Mouse (Mus musculus) liver, embryonic 12.5 days (tissue): Measurements from ENCODE around the gene Polh. TPM values are rescaled to one million over a fixed set of nuclear protein-coding genes. Genes with fewer than 3 reads are reported as not detected.

Experiments
- ATAC-seq: fragments of 200-750 bp; cut with Nextera tagmentation; 2 replicates; pipeline ENCODE4 v1.8.0; 2017; ENCODE audit warnings: moderate number of reproducible peaks, mild to moderate bottlenecking, moderate library complexity
- H3K27ac ChIP-seq: fragments of 300-500 bp; sonication (generic); 2 replicates; pipeline ENCODE4 v1.5.1; 2016; ENCODE audit warnings: mild to moderate bottlenecking
- H3K27me3 ChIP-seq: fragments of 300-500 bp; sonication (generic); replicated peaks from 2 replicates; pipeline ENCODE4 v1.6.1; 2016; ENCODE audit warnings: mild to moderate bottlenecking, moderate library complexity
- H3K36me3 ChIP-seq: fragments of 300-500 bp; sonication (generic); 2 replicates; pipeline ENCODE4 v1.6.1; 2016; ENCODE audit warnings: mild to moderate bottlenecking, moderate library complexity
- H3K4me1 ChIP-seq: fragments of 300-500 bp; sonication (generic); 2 replicates; pipeline ENCODE4 v1.6.1; 2016
- H3K4me2 ChIP-seq: fragments of 300-500 bp; sonication (generic); 2 replicates; pipeline ENCODE4 v1.6.1; 2016; ENCODE audit warnings: mild to moderate bottlenecking, moderate library complexity
- H3K4me3 ChIP-seq: fragments of 300-500 bp; sonication (generic); 2 replicates; pipeline ENCODE4 v1.5.1; 2016; ENCODE audit warnings: mild to moderate bottlenecking, moderate library complexity
- H3K9ac ChIP-seq: fragments of 300-500 bp; sonication (generic); 2 replicates; pipeline ENCODE4 v1.6.1; 2016; ENCODE audit warnings: mild to moderate bottlenecking, moderate library complexity
- H3K9me3 ChIP-seq: fragments of 300-500 bp; sonication (generic); replicated peaks from 2 replicates; pipeline ENCODE4 v1.6.1; 2016; ENCODE audit warnings: mild to moderate bottlenecking, moderate library complexity
- WGBS: fragments of 180-500 bp; shearing (Covaris S2); methylation state at CpG from one replicate; pipeline ENCODE4 v1.1.7; 2016; ENCODE audit not compliant: insufficient replicate concordance; 5-methylcytosine and 5-hydroxymethylcytosine counted together
- polyA plus RNA-seq: library from polyadenylated mRNA; unstranded; fragments of >200 nt; fragmentation: Nextera tagmentation; extraction: Ambion mirVana; gene quantifications from 2 replicates; pipeline ENCODE4 v1.2.1, GENCODE M21; 2016

The Polh gene
- polyA plus RNA-seq, 1 experiment from 2014 or later: 25.0 TPM

DNA sequence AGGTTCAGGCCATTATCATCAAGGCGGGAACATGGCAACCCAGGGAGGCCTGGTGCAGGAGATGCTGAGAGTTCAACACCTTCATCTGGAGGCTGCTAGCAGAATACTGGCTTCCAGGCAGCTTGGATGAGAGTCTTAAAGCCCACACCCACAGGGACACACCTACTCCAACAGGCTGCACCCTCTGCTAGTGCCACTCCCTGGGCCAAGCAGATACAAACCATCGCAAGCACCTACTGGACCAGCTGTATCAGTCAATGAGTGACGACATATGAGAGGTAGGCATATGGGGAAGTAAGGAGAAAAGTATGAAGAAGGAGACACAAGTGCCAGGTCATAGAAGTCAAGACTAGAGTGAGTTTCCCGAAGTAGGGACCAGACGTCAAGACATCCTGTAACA, 45.8 kb downstream of the Polh start:
- H3K4me3 ChIP-seq: peak overlapping the region; percentile 34
- H3K4me2 ChIP-seq: peak overlapping the region; percentile 64
- H3K9me3 ChIP-seq: no peaks in the 10 kb centered on the region
- no peaks in the 10 kb centered on the region for H3K27me3 ChIP-seq
- peak; percentile 71 for ATAC-seq
- H3K4me1 ChIP-seq: peaks cover 69% of the 10 kb centered on the region
- H3K36me3 ChIP-seq: peaks cover 10% of the 10 kb centered on the region
- H3K9ac ChIP-seq: peak overlapping the region; percentile 60
- 52% methylated on average over 5 of the region's 5 CpGs for WGBS
- H3K27ac ChIP-seq: peak overlapping the region; percentile 95

GRCm38 (mm10) chr17:46154336-46154735, 48.1 kb downstream of the Polh start:
- no peak for ATAC-seq
- peak overlapping the region; percentile 86 for H3K27ac ChIP-seq
- no peaks in the 10 kb centered on the region for H3K27me3 ChIP-seq
- H3K9me3 ChIP-seq: no peaks in the 10 kb centered on the region
- peaks cover 74% of the 10 kb centered on the region for H3K4me1 ChIP-seq
- H3K4me3 ChIP-seq: no peak overlapping the region
- no peak overlapping the region for H3K4me2 ChIP-seq
- 73% methylated on average over 3 of the region's 3 CpGs for WGBS
- no peak overlapping the region for H3K9ac ChIP-seq
- peaks cover 21% of the 10 kb centered on the region for H3K36me3 ChIP-seq

- ATAC-seq: peak; percentile 84
- Histone ChIP-seq H3K9ac (peak within 1 kb of the TSS; percentile 87), H3K4me2 (peak within 1 kb of the TSS; percentile 88), H3K36me3 (peaks cover 33% of the 10 kb centered on the region), H3K4me3 (peak within 1 kb of the TSS; percentile 86), H3K4me1 (peaks cover 70% of the 10 kb centered on the region), H3K9me3 (no peaks in the 10 kb centered on the region), H3K27me3 (no peaks in the 10 kb centered on the region), H3K27ac (peak within 1 kb of the TSS; percentile 86)
- WGBS: 4% methylated on average over 33 of the region's 33 CpGs
These were observed 49.3 kb downstream of the Polh start, which contains the start of gene Mad2l1bp for GRCm38 (mm10) chr17:46152847-46153782. TSS of gene Mad2l1bp (minus strand) at chr17:46153553.

DNA sequence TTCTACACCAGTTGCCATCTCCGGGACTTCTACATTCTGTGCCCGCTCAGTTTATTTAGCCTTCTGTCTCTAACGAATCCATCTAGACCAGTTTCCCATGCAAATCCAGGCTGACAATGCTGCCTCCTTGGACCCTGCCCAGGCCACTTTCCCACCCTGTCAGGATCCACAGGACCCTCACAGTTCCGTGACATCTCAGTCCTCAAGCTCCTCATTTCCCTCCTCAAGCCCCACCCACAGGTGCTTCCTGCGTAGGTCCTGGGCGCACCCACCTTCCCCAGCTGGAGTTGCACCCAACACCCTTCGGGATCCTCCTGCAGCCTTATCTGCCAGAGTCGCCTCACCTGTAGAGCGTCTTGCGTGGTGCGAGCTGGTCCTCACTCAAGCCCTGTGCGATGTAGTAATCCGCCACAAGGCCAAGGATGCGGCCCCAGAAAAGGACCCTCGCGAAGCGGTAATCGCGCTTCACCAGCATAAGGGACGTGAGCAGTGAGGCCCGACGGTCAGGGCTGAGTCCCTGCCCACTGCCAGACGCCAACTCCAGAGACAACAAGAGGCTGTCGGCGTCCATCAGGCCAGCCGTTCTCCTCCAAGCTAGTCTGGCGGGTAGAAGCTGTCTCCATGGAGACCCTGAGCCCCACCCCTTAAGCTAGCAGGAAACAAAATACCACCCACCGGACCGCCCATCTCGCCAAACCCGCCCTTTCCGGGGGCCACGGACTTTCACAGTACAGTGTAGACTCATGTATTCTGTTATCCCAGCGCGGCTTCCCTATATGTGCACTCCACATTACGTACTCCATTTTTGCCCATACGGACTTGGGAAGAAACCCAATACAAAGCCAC, 58.6 kb downstream of the Polh start, which contains the start of gene Rsph9:
Rsph9 (minus strand) TSS at position 639 of the 846 bp plus-strand sequence.
- Histone ChIP-seq H3K9me3 (no peaks in the 10 kb centered on the region), H3K36me3 (peaks cover 41% of the 10 kb centered on the region), H3K27me3 (peaks cover 22% of the 10 kb centered on the region), H3K4me2 (peak within 1 kb of the TSS; percentile 80), H3K27ac (peak within 1 kb of the TSS; percentile 69), H3K4me1 (peaks cover 44% of the 10 kb centered on the region), H3K9ac (peak within 1 kb of the TSS; percentile 56), H3K4me3 (peak within 1 kb of the TSS; percentile 50)
- peak; percentile 95 for ATAC-seq
- 9% methylated on average over 37 of the region's 37 CpGs for WGBS

DNA sequence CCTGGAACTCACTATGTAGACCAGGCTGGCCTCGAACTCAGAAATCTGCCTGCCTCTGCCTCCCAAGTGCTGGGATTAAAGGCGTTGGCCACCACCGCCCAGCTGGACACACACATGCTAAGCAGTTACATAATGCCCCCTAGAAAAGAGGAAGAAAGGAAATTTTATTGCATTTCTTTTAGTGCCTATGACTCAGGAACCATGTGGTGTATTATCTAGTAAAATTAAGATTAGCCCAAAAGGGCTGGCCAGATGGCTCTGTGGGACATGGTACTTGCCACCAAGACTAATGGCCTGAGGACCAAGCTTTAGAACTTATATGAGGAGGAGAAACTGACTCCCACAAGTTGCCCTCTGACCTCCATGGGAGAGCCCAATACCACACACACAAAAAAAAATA, 62.6 kb downstream of the Polh start:
- Histone ChIP-seq H3K4me1 (peaks cover 33% of the 10 kb centered on the region), H3K27ac (no peak overlapping the region), H3K36me3 (peaks cover 2% of the 10 kb centered on the region), H3K9ac (no peak overlapping the region), H3K27me3 (peaks cover 29% of the 10 kb centered on the region), H3K4me3 (no peak overlapping the region), H3K4me2 (no peak overlapping the region), H3K9me3 (no peaks in the 10 kb centered on the region)
- ATAC-seq: no peak
- 85% methylated on average over 3 of the region's 3 CpGs for WGBS

DNA sequence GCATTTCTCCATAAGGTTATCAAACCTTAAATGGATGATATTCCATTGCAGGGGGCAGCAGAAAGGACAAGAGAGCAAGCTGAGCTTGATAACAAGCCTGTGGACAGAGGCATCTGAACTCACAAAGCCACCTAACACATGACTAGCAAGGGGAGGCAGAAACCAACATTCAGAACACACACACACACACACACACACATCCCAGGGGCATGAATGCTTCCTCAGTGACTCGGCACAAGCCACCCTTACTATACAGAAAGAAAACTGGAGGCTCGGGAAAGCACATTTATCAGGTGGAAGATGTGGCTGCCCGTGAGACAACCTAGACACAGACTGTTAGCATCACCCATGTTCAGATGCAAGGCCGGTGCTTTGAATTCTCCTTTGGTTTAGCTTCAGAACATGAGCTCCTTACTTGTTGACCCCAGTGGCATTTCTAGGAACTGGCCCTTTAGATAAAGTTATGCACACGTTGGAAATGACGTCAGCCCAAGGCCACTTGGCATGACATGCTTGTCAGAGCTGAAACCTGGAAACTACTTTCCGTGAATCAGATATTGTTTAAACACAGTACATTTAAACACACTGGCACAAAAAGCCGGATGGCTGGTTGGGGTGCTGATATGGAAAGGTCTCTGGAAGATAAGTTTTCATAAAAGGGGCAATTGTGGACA, 63.7 kb downstream of the Polh start:
- 32% methylated on average over 8 of the region's 8 CpGs for WGBS
- no peak overlapping the region for H3K4me3 ChIP-seq
- H3K27me3 ChIP-seq: peaks cover 28% of the 10 kb centered on the region
- H3K4me2 ChIP-seq: 0 out of 2 replicates have a peak overlapping the region, but pooled peaks have one; percentile 3
- peak; percentile 73 for ATAC-seq
- peak overlapping the region; percentile 58 for H3K27ac ChIP-seq
- no peaks in the 10 kb centered on the region for H3K36me3 ChIP-seq
- H3K9me3 ChIP-seq: no peaks in the 10 kb centered on the region
- H3K9ac ChIP-seq: peak overlapping the region; percentile 9; the same call in 1 of the 2 replicates
- H3K4me1 ChIP-seq: peaks cover 22% of the 10 kb centered on the region

- Histone ChIP-seq H3K4me2 (no peak overlapping the region), H3K27ac (no peak overlapping the region), H3K4me3 (no peak overlapping the region), H3K9me3 (no peaks in the 10 kb centered on the region), H3K27me3 (peaks cover 11% of the 10 kb centered on the region; the same call in 1 of the 2 replicates), H3K9ac (no peak overlapping the region), H3K36me3 (peaks cover 22% of the 10 kb centered on the region), H3K4me1 (peaks cover 13% of the 10 kb centered on the region)
- WGBS: 29% methylated on average over 8 of the region's 8 CpGs
- ATAC-seq: peak; percentile 43; the same call in 1 of the 2 replicates
These were observed 69.6 kb downstream of the Polh start for GRCm38 (mm10) chr17:46132862-46133261.

- 0 out of 2 replicates have a peak, but pooled peaks have one; percentile 31 for ATAC-seq
- H3K9me3 ChIP-seq: no peaks in the 10 kb centered on the region
- H3K36me3 ChIP-seq: peaks cover 29% of the 10 kb centered on the region
- H3K9ac ChIP-seq: no peak overlapping the region
- 16% methylated on average over 12 of the region's 12 CpGs for WGBS
- H3K4me3 ChIP-seq: no peak overlapping the region
- H3K4me2 ChIP-seq: no peak overlapping the region
- no peak overlapping the region for H3K27ac ChIP-seq
- H3K4me1 ChIP-seq: peaks cover 13% of the 10 kb centered on the region
- peaks cover 11% of the 10 kb centered on the region; the same call in 1 of the 2 replicates for H3K27me3 ChIP-seq
These were observed 70.3 kb downstream of the Polh start for GRCm38 (mm10) chr17:46132058-46132718.

- Histone ChIP-seq H3K36me3 (peaks cover 51% of the 10 kb centered on the region), H3K4me2 (no peak overlapping the region), H3K9me3 (no peaks in the 10 kb centered on the region), H3K27ac (no peak overlapping the region), H3K4me1 (peaks cover 13% of the 10 kb centered on the region), H3K9ac (no peak overlapping the region), H3K4me3 (no peak overlapping the region), H3K27me3 (0 out of 2 replicates have a peak, but pooled peaks cover 4% of the 10 kb centered on the region)
- 68% methylated on average over 13 of the region's 13 CpGs for WGBS
- ATAC-seq: 0 out of 2 replicates have a peak, but pooled peaks have one; percentile 17
These were observed 72.5 kb downstream of the Polh start for GRCm38 (mm10) chr17:46129741-46130498.

DNA sequence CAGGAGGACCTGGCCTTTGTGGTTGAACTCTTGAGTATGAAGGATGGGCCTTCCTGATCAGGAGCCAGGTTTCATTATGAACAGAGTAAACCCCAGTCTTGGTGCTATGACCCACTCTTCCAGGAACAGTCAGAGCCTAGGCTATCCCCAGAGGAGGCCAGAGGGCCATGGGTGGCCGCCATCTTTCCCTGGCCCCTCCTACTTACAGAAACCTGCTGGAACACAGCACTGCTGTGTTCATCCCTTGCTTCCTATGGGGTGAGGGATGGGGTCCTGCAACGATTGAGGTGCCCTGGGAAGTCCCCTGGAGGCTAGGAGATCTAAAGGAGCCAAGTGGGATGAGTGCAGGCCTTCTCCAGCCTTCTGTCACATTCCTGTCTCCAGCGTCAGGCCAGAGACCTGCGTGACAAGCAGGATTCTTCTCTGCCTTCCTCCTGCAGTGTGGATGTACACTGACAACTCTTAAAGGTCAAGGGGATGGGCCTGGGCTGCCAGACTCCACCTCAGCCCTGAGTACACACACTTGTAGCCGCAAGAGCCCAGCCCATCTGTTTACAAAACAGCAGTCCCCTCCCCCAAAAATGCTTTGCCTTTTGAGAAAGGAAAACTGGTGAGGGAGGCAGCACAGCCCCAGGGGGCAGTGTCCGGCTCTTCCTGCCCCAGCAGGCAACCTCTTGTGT, 74.5 kb downstream of the Polh start:
- Histone ChIP-seq H3K4me2 (no peak overlapping the region), H3K4me3 (no peak overlapping the region), H3K27me3 (0 out of 2 replicates have a peak, but pooled peaks cover 4% of the 10 kb centered on the region), H3K36me3 (peaks cover 71% of the 10 kb centered on the region), H3K4me1 (peaks cover 12% of the 10 kb centered on the region), H3K27ac (no peak overlapping the region), H3K9ac (no peak overlapping the region), H3K9me3 (no peaks in the 10 kb centered on the region)
- no peak for ATAC-seq
- 78% methylated on average over 6 of the region's 6 CpGs for WGBS
